Mouse (Mus musculus) cortical plate, adult 2 months (tissue): ENCODE data around the gene C1qtnf6.
A peak's percentile ranks its signal among the peaks of the same experiment; 100 is the strongest.

ENCODE experiments used
- CTCF ChIP-seq: fragments of 200-500 bp; IDR thresholded peaks from 2 replicates; pipeline ENCODE4 v1.5.1; 2011; ENCODE audit warnings: mild to moderate bottlenecking, control low read depth, low read length; ENCODE audit not compliant: insufficient read depth; ENCODE audit errors: extremely low read depth
- POLR2A ChIP-seq: fragments of 200-500 bp; IDR thresholded peaks from 2 replicates; pipeline ENCODE4 v1.6.1; 2011; ENCODE audit warnings: mild to moderate bottlenecking, low read length, control low read depth; ENCODE audit not compliant: insufficient read depth; ENCODE audit errors: extremely low read depth

DNA sequence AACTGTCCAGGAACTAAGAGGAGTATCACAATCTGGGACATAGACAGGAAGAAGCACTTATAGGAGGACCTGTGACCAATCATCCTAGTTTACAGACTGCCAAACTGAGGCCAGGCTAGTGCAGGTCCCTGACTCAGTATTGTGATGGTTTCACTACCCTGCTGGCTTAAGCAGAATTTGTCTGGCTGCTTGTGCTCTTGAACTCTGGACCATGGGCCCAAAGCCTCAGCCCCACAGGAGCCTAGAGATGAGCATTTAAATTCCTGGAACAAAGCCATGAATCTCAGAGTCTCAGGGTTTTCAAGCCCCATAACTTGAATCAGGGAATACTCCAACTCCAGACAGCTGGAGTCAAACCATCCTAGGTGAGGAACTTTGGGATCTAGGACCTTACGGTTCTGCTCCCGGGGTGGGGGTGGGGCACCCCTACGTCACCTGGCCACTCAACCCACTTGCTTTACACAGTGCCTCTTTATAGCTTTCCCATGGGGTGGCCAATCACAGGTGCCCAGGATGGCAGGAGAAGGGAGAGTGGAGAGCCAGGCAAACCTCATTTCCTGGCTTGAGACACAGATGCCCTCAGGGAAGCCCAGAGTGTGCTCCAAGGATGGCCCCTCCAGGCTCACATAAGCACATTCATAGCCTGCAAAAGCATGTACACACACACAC, 11.0 kb upstream of the C1qtnf6 start:
- TF ChIP-seq CTCF = no peak
- TF ChIP-seq POLR2A = peak; percentile 37; the same call in 1 of the 2 replicates
